Mouse (Mus musculus) midbrain, embryonic 14.5 days (tissue): ENCODE data around the gene Lpcat1. TPM values are rescaled to one million over a fixed set of nuclear protein-coding genes. Genes with fewer than 3 reads are reported as not detected.

ENCODE experiments used
- ATAC-seq: fragments of 200-750 bp; cut with Nextera tagmentation; 2 replicates; pipeline ENCODE4 v1.8.0; 2017; ENCODE audit warnings: moderate number of reproducible peaks, moderate library complexity; ENCODE audit not compliant: low FRiP score, low TSS enrichment
- DNase-seq: peaks from one replicate; pipeline ENCODE4 v3.0.0-alpha.2; 2015
- H3K27ac ChIP-seq: fragments of 300-500 bp; sonication (generic); replicated peaks from 2 replicates; pipeline ENCODE4 v1.5.1; 2014; ENCODE audit warnings: mild to moderate bottlenecking, low read depth, low read length, moderate library complexity
- H3K27me3 ChIP-seq: fragments of 300-500 bp; sonication (generic); 2 replicates; pipeline ENCODE4 v1.6.1; 2014; ENCODE audit warnings: low read length, control low read depth, mixed read lengths; ENCODE audit not compliant: control insufficient read depth, insufficient read depth
- H3K36me3 ChIP-seq: fragments of 300-500 bp; sonication (generic); 2 replicates; pipeline ENCODE4 v1.6.1; 2014; ENCODE audit warnings: low read length, control low read depth; ENCODE audit not compliant: control insufficient read depth, insufficient read depth
- H3K4me1 ChIP-seq: fragments of 300-500 bp; sonication (generic); 2 replicates; pipeline ENCODE4 v1.6.1; 2014; ENCODE audit warnings: mild to moderate bottlenecking, antibody characterized with exemption, low read length, control low read depth; ENCODE audit not compliant: control insufficient read depth, insufficient read depth
- H3K4me2 ChIP-seq: fragments of 300-500 bp; sonication (generic); 2 replicates; pipeline ENCODE4 v1.6.1; 2014; ENCODE audit warnings: mild to moderate bottlenecking, low read length, moderate library complexity
- H3K4me3 ChIP-seq: fragments of 300-500 bp; sonication (generic); replicated peaks from 2 replicates; pipeline ENCODE4 v1.5.1; 2014; ENCODE audit warnings: low read depth, low read length
- H3K9ac ChIP-seq: fragments of 300-500 bp; sonication (generic); replicated peaks from 2 replicates; pipeline ENCODE4 v1.6.1; 2014; ENCODE audit warnings: mild to moderate bottlenecking, low read length, moderate library complexity
- H3K9me3 ChIP-seq: fragments of 300-500 bp; sonication (generic); 2 replicates; pipeline ENCODE4 v1.6.1; 2016; ENCODE audit warnings: low read length, control low read depth, mixed read lengths; ENCODE audit not compliant: control insufficient read depth
- WGBS: fragments of 180-500 bp; shearing (Covaris S2); extraction: QIAGEN DNeasy Blood & Tissue Kit; methylation state at CpG from one replicate; pipeline ENCODE4 v1.1.7; 2014; 5-methylcytosine and 5-hydroxymethylcytosine counted together
- polyA plus RNA-seq: library from polyadenylated mRNA; unstranded; fragments of >200 nt; fragmentation: Nextera tagmentation; extraction: Ambion mirVana; gene quantifications from 2 replicates; pipeline ENCODE4 v1.2.1, GENCODE M21; 2014

Gene Lpcat1
- polyA plus RNA-seq, 1 experiment from 2014 or later, result 76.9 TPM

GRCm38 (mm10) chr13:73442431-73442830, 24.6 kb upstream of the Lpcat1 start:
- H3K4me2 ChIP-seq, result no peak overlapping the region
- ATAC-seq (no peak), DNase-seq (no peak)
- no peaks in the 10 kb centered on the region for H3K36me3 ChIP-seq
- no peak overlapping the region for H3K9ac ChIP-seq
- H3K4me3 ChIP-seq, result no peak overlapping the region
- no peak overlapping the region for H3K27ac ChIP-seq
- H3K4me1 ChIP-seq, result 0 out of 2 replicates have a peak, but pooled peaks cover 4% of the 10 kb centered on the region
- 89% methylated on average over 5 of the region's 5 CpGs for WGBS
- H3K9me3 ChIP-seq, result no peaks in the 10 kb centered on the region
- no peaks in the 10 kb centered on the region for H3K27me3 ChIP-seq

DNA sequence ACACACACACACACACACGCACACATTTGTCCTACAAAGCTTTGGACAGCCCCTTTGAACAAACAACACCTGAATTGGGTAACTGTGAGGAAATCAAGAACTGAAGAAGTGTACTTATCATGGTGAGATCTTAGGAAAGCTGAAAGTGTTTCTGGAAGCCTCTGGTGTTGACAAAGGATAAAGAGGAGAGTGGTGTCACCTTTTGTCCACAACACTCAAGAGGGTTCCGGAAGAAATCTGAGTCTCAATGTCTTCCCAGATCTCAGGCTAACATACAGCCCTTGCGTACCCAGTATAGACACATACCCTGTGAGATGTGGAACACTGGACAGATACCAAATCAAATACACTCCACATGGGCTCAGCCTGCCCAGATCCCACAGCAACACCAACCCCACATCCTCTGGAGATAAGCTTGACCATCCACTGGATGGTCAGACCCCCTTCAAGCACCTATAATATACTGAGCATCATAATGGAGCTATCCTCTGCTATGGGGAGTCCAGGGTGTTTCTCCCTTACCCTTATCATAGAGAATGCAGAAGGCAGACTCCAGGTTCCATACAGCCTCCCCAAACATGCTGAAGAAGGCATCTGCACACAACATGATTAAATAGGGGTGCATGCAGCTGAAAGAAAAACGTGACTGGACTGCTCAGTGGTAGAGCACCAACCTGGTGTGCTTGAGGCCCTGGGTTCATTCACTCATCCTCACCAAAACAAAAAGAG, 23.7 kb upstream of the Lpcat1 start:
- WGBS, result 76% methylated on average over 4 of the region's 4 CpGs
- Histone ChIP-seq H3K9me3 (no peaks in the 10 kb centered on the region), H3K9ac (no peak overlapping the region), H3K4me1 (0 out of 2 replicates have a peak, but pooled peaks cover 4% of the 10 kb centered on the region), H3K4me2 (no peak overlapping the region), H3K27ac (no peak overlapping the region), H3K36me3 (no peaks in the 10 kb centered on the region), H3K27me3 (no peaks in the 10 kb centered on the region), H3K4me3 (no peak overlapping the region)
- DNase-seq, result no peak
- ATAC-seq, result no peak

- no peak overlapping the region for H3K9ac ChIP-seq
- ATAC-seq, result no peak
- H3K9me3 ChIP-seq, result no peaks in the 10 kb centered on the region
- no peak overlapping the region for H3K4me2 ChIP-seq
- H3K27me3 ChIP-seq, result no peaks in the 10 kb centered on the region
- no peak overlapping the region for H3K4me3 ChIP-seq
- H3K4me1 ChIP-seq, result no peaks in the 10 kb centered on the region
- WGBS, result 73% methylated on average over 2 of the region's 2 CpGs
- no peak for DNase-seq
- H3K36me3 ChIP-seq, result no peaks in the 10 kb centered on the region
- no peak overlapping the region for H3K27ac ChIP-seq
Measured at GRCm38 (mm10) chr13:73445087-73445486, 21.9 kb upstream of the Lpcat1 start.

GRCm38 (mm10) chr13:73446076-73446475, 20.9 kb upstream of the Lpcat1 start:
- Histone ChIP-seq H3K4me3 (no peak overlapping the region), H3K27ac (no peak overlapping the region), H3K9me3 (no peaks in the 10 kb centered on the region), H3K4me1 (no peaks in the 10 kb centered on the region), H3K9ac (no peak overlapping the region), H3K36me3 (no peaks in the 10 kb centered on the region), H3K4me2 (no peak overlapping the region), H3K27me3 (no peaks in the 10 kb centered on the region)
- no peak for DNase-seq
- 94% methylated on average over 2 of the region's 2 CpGs for WGBS
- no peak for ATAC-seq

DNA sequence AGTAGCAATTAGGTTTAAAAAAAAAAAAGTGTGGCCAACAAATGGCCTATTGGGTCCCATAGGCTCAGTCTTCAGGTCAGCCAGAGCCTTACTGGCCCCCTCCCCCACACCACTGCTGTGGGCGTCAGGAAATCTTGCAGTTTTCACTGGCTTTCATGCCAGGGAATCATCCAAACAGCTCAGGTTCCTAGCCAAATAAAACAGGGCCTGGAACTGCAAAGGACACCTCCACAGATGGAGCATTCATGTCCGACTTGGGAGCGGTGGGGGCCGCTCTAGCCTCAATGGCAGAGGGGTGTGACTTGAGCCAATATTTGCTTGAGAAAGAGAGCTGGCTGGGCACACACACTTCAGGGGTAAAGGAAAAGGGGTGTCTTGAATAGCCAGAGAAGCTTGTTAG, 20.5 kb upstream of the Lpcat1 start:
- Histone ChIP-seq H3K4me3 (no peak overlapping the region), H3K9me3 (no peaks in the 10 kb centered on the region), H3K27me3 (no peaks in the 10 kb centered on the region), H3K9ac (no peak overlapping the region), H3K36me3 (no peaks in the 10 kb centered on the region), H3K4me2 (no peak overlapping the region), H3K27ac (peak overlapping the region; percentile 32; the same call in 1 of the 2 replicates), H3K4me1 (no peaks in the 10 kb centered on the region)
- peak; percentile 43; the same call in 1 of the 2 replicates for ATAC-seq
- 71% methylated on average over 4 of the region's 4 CpGs for WGBS
- peak; percentile 18 for DNase-seq

GRCm38 (mm10) chr13:73446943-73447342, 20.1 kb upstream of the Lpcat1 start:
- H3K9me3 ChIP-seq, result no peaks in the 10 kb centered on the region
- H3K4me2 ChIP-seq, result no peak overlapping the region
- H3K27me3 ChIP-seq, result no peaks in the 10 kb centered on the region
- H3K4me3 ChIP-seq, result no peak overlapping the region
- ATAC-seq (peak; percentile 64), DNase-seq (peak; percentile 63)
- no peak overlapping the region for H3K9ac ChIP-seq
- 62% methylated on average over 7 of the region's 7 CpGs for WGBS
- no peaks in the 10 kb centered on the region for H3K4me1 ChIP-seq
- no peaks in the 10 kb centered on the region for H3K36me3 ChIP-seq
- H3K27ac ChIP-seq, result peak overlapping the region; percentile 32; the same call in 1 of the 2 replicates

DNA sequence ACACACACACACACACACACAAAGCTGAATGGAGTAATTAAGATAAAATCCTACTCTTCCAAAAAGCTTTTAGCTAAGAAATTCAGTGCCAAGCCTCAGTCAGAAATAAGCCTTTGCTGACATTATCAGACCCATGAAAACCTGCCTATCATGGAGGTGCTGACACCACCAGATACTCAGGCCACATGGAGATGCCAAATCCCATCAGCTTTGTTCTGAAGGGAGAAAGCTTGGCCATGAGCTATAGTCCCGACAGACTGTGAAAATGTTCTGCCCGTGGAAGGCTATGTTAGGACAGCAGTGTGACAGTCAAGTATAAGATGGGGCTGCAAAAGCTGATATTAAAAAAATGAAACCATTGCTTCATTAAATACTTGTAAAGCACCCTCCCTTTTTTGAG, 19.5 kb upstream of the Lpcat1 start:
- Histone ChIP-seq H3K4me1 (no peaks in the 10 kb centered on the region), H3K27me3 (no peaks in the 10 kb centered on the region), H3K9me3 (no peaks in the 10 kb centered on the region), H3K9ac (no peak overlapping the region), H3K4me3 (no peak overlapping the region), H3K27ac (0 out of 2 replicates have a peak overlapping the region, but pooled peaks have one; percentile 8), H3K4me2 (no peak overlapping the region), H3K36me3 (no peaks in the 10 kb centered on the region)
- WGBS, result 76% methylated on average over 2 of the region's 2 CpGs
- ATAC-seq (no peak), DNase-seq (no peak)

DNA sequence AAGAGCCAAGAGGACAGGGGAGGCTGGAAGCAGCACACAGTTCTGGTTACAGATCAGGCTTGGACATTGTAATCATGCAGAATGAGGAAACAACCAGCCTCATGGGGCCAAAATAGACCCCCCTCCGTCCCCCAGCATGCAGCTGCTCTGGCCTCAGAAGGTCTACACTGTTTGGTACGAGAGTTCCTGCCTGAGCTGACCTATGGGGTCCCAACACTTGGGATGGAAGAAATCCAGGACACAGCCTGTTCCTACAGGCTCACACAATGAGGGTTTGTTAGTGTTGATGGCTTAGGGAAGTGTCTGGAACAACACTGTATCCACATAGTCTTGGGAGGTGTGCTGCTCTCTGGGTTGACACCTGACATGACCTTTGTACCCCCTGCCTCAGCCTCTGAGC, 18.8 kb upstream of the Lpcat1 start:
- 47% methylated on average over 2 of the region's 2 CpGs for WGBS
- DNase-seq (no peak), ATAC-seq (no peak)
- H3K27ac ChIP-seq, result 0 out of 2 replicates have a peak overlapping the region, but pooled peaks have one; percentile 8
- H3K4me3 ChIP-seq, result no peak overlapping the region
- H3K9ac ChIP-seq, result no peak overlapping the region
- H3K4me1 ChIP-seq, result no peaks in the 10 kb centered on the region
- H3K9me3 ChIP-seq, result no peaks in the 10 kb centered on the region
- H3K36me3 ChIP-seq, result no peaks in the 10 kb centered on the region
- H3K27me3 ChIP-seq, result no peaks in the 10 kb centered on the region
- H3K4me2 ChIP-seq, result no peak overlapping the region

DNA sequence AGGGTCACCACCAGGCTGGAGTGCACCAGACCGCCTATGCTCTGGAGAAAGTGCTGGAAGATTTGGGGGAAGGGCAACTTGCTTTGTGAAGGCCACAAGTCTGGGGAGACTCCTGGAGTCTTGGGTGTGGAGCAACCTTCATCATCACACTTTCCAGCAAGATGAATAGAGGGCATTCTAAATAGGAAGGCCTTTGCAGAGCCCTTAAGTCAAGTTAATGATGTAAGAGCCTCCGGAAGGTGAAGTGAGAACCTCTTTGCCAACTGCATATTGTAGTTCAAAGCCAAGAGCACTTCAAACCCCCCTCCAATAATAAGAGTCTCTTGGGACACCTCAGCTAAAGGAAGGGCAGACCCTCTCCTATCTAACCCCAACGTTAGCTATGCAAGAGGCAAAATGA, 18.3 kb upstream of the Lpcat1 start:
- no peak overlapping the region for H3K4me2 ChIP-seq
- H3K27ac ChIP-seq, result no peak overlapping the region
- H3K4me3 ChIP-seq, result no peak overlapping the region
- H3K9ac ChIP-seq, result no peak overlapping the region
- H3K9me3 ChIP-seq, result no peaks in the 10 kb centered on the region
- WGBS, result 87% methylated on average over 3 of the region's 3 CpGs
- no peaks in the 10 kb centered on the region for H3K4me1 ChIP-seq
- H3K36me3 ChIP-seq, result no peaks in the 10 kb centered on the region
- ATAC-seq (no peak), DNase-seq (no peak)
- H3K27me3 ChIP-seq, result no peaks in the 10 kb centered on the region
